Mouse (Mus musculus) limb, embryonic 11.5 days (tissue): Measurements from ENCODE around the gene Crabp1. TPM values are rescaled to one million over a fixed set of nuclear protein-coding genes. Genes with fewer than 3 reads are reported as not detected.

Experiments
- ATAC-seq: fragments of 200-750 bp; cut with Nextera tagmentation; 2 replicates; pipeline ENCODE4 v1.8.0; 2017; ENCODE audit warnings: low read depth; ENCODE audit not compliant: insufficient number of reproducible peaks, low FRiP score, low TSS enrichment
- DNase-seq: peaks from one replicate; pipeline ENCODE4 v3.0.0-alpha.2; 2015; ENCODE audit warnings: low spot score
- H3K27ac ChIP-seq: fragments of 300-500 bp; sonication (generic); replicated peaks from 2 replicates; pipeline ENCODE4 v1.5.1; 2014; ENCODE audit warnings: low read depth, mild to moderate bottlenecking, low read length
- H3K27me3 ChIP-seq: fragments of 300-500 bp; sonication (generic); 2 replicates; pipeline ENCODE4 v1.6.1; 2014; ENCODE audit warnings: mild to moderate bottlenecking, low read length, mixed read lengths; ENCODE audit not compliant: control insufficient read depth, insufficient read depth
- H3K36me3 ChIP-seq: fragments of 300-500 bp; sonication (generic); 2 replicates; pipeline ENCODE4 v1.6.1; 2014; ENCODE audit warnings: mild to moderate bottlenecking, low read length, moderate library complexity, mixed read lengths; ENCODE audit not compliant: control insufficient read depth, insufficient read depth
- H3K4me1 ChIP-seq: fragments of 300-500 bp; sonication (generic); 2 replicates; pipeline ENCODE4 v1.6.1; 2014; ENCODE audit warnings: low read length, mixed read lengths; ENCODE audit not compliant: control insufficient read depth, insufficient read depth
- H3K4me2 ChIP-seq: fragments of 300-500 bp; sonication (generic); 2 replicates; pipeline ENCODE4 v1.6.1; 2014; ENCODE audit warnings: low read depth, mild to moderate bottlenecking, moderate library complexity; ENCODE audit not compliant: severe bottlenecking
- H3K4me3 ChIP-seq: fragments of 300-500 bp; sonication (generic); 2 replicates; pipeline ENCODE4 v1.5.1; 2014; ENCODE audit warnings: low read depth, low read length
- H3K9ac ChIP-seq: fragments of 300-500 bp; sonication (generic); 2 replicates; pipeline ENCODE4 v1.6.1; 2014; ENCODE audit warnings: mild to moderate bottlenecking, low read length
- H3K9me3 ChIP-seq: fragments of 300-500 bp; sonication (generic); 2 replicates; pipeline ENCODE4 v1.6.1; 2016; ENCODE audit warnings: low read length; ENCODE audit not compliant: control insufficient read depth
- WGBS: fragments of 180-500 bp; shearing (Covaris S2); extraction: QIAGEN DNeasy Blood & Tissue Kit; methylation state at CpG from one replicate; pipeline ENCODE4 v1.1.7; 2014; 5-methylcytosine and 5-hydroxymethylcytosine counted together
- polyA plus RNA-seq: library from polyadenylated mRNA; unstranded; fragments of >200 nt; fragmentation: Nextera tagmentation; extraction: Ambion mirVana; gene quantifications from 2 replicates; pipeline ENCODE4 v1.2.1, GENCODE M21; 2014

The Crabp1 gene
- polyA plus RNA-seq, 1 experiment from 2014 or later: 359 TPM

DNA sequence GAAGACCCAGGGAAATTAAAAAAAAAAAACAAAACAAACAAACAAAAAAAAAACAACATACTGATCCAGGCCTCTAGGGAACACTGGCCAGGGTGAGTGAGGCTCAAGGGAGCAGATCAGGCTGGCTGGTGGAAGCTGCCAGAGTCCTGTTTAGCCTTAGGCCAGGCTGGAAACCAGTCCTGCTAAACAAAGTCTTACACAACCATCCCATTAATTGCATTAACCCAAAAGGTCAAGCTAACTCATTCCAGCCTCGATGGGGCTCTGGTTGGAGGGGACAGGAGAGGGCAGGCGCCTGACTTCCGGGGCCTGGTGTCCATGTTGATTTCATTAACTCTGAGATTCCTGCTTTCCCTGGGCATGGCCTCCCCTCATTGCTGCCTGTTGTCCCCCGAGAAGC is 43.2 kb downstream of the Crabp1 start:
- WGBS: 10% methylated on average over 4 of the region's 4 CpGs
- no peak overlapping the region for H3K27ac ChIP-seq
- H3K9me3 ChIP-seq: no peaks in the 10 kb centered on the region
- no peak for ATAC-seq
- H3K27me3 ChIP-seq: no peaks in the 10 kb centered on the region
- no peak for DNase-seq
- H3K9ac ChIP-seq: no peak overlapping the region
- H3K4me1 ChIP-seq: peaks cover 17% of the 10 kb centered on the region
- no peak overlapping the region for H3K4me2 ChIP-seq
- no peaks in the 10 kb centered on the region for H3K36me3 ChIP-seq
- H3K4me3 ChIP-seq: no peak overlapping the region

DNA sequence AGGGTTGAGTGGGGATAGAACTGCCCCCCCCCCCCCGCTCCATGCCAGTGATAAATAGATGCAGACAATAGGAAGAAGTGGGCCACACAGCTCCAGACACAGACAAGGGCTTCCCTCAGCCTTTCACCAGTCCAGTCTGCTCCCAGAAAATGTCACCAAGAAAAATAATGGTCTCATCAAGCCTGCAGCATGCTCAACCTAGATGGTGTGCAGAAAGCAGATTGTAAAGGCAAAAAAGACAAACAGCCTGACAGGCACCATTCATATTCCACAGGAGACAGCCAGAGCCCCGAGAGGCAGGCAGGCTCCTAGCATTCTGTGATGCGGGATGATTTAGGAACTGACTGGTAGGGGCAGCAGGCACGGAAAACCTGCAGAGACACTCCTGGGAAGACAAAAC is 45.4 kb downstream of the Crabp1 start:
- H3K27me3 ChIP-seq: no peaks in the 10 kb centered on the region
- no peak overlapping the region for H3K27ac ChIP-seq
- ATAC-seq (peak; percentile 38; the same call in 1 of the 2 replicates), DNase-seq (no peak)
- no peaks in the 10 kb centered on the region for H3K36me3 ChIP-seq
- peaks cover 6% of the 10 kb centered on the region; the same call in 1 of the 2 replicates for H3K4me1 ChIP-seq
- H3K4me3 ChIP-seq: no peak overlapping the region
- H3K9me3 ChIP-seq: no peaks in the 10 kb centered on the region
- no peak overlapping the region for H3K9ac ChIP-seq
- 19% methylated on average over 4 of the region's 4 CpGs for whole genome bisulfite sequencing
- no peak overlapping the region for H3K4me2 ChIP-seq

DNA sequence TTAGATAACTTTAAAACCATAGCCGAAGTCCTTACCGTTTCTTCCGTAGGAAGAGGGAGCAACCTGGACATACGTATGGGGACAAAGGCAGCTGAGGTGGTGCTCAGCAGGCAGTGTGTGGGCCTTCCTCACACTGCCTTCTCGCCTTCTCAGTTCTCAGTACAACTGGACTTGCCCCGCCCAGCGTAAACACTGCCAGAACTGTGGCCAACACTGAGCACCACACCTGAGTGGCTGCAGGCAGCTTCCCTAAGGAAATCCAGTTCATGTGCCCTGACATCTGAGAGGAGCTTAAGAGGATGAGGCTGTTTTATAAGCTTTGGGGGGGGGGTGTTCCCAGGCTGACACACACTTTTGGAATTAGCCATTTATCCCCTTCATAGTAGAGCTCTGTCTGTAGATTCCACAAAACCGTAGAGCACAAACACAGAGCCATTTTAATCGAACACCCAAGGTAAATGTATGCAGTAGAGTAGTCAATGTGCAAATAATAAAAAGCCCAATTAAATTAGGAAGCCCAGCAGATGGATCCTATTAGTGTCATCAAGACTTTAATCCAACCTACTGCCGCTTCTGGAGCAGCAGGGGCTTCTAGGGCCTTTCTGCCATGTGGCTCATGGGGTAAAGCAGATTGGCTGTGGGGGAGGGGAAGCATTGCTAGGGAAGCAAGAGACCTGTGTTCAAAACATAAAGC is 52.1 kb downstream of the Crabp1 start:
- DNase-seq (peak; percentile 75), ATAC-seq (peak; percentile 36; the same call in 1 of the 2 replicates)
- Histone ChIP-seq H3K4me3 (no peak overlapping the region), H3K4me1 (peaks cover 17% of the 10 kb centered on the region), H3K36me3 (no peaks in the 10 kb centered on the region), H3K27me3 (no peaks in the 10 kb centered on the region), H3K4me2 (no peak overlapping the region), H3K9ac (no peak overlapping the region), H3K9me3 (no peaks in the 10 kb centered on the region), H3K27ac (peak overlapping the region; percentile 57)
- WGBS: 28% methylated on average over 10 of the region's 10 CpGs

DNA sequence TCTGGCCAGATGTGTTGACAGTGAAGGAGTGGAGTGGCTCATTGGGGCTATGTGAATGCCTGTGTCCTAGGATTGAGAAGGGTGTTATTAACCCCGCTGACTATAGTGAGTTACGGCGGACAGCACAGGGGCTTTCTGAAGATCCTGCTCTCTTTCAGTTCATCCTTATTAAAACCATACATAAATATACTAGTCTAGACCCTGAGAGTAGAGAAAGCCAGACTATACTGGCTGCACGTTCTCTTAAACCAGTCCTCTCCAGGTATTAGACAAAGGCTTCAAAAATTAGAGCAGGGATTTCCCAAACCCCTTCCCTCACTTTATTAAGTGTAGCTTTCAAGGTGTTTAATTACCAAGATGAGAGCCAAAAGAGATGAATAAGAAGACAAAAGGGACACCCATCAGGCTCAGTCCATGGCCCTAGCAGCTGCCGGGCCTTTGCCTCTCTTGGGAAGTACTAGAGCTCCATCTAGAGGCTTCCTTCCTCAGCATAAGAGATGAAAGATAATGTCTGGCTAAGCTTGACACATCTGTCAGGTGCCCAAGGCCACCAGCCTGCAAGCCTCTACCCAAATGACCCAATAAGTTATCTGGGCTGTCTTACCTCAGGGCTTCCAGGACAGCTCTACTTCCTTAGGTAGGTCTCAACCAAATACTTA is 57.0 kb downstream of the Crabp1 start:
- Histone ChIP-seq H3K27ac (no peak overlapping the region), H3K4me2 (no peak overlapping the region), H3K4me1 (peaks cover 12% of the 10 kb centered on the region), H3K9ac (no peak overlapping the region), H3K36me3 (no peaks in the 10 kb centered on the region), H3K9me3 (no peaks in the 10 kb centered on the region), H3K4me3 (no peak overlapping the region), H3K27me3 (no peaks in the 10 kb centered on the region)
- peak; percentile 42; the same call in 1 of the 2 replicates for ATAC-seq
- DNase-seq: peak; percentile 67
- 41% methylated on average over 5 of the region's 5 CpGs for WGBS

Other genes starting within 250 kb of the Crabp1 start
- gene Sh2d7, start 225.8 kb upstream of the Crabp1 start, polyA plus RNA-seq: not detected in 2 replicates
- gene Cib2, start 204.5 kb upstream of the Crabp1 start, polyA plus RNA-seq: 15.4 and 16.3 TPM in 2 replicates
- 120 and 125 TPM in 2 replicates for gene Idh3a, start 178.4 kb upstream of the Crabp1 start, polyA plus RNA-seq
- 0.32 and 0.58 TPM in 2 replicates for gene Acsbg1, start 102.9 kb upstream of the Crabp1 start, polyA plus RNA-seq
- gene Dnaja4, start 65.9 kb upstream of the Crabp1 start, polyA plus RNA-seq: 3.1 and 3.6 TPM in 2 replicates
- gene Wdr61, start 30.2 kb upstream of the Crabp1 start, polyA plus RNA-seq: 182 and 185 TPM in 2 replicates
- 57.3 and 57.6 TPM in 2 replicates for gene Ireb2, start 99.0 kb downstream of the Crabp1 start, polyA plus RNA-seq
- 4.6 and 5.3 TPM in 2 replicates for gene Hykk, start 152.5 kb downstream of the Crabp1 start, polyA plus RNA-seq
- 332 and 341 TPM in 2 replicates for gene Psma4, start 186.0 kb downstream of the Crabp1 start, polyA plus RNA-seq
- 1.1 TPM in 2 replicates for gene AY074887, start 186.2 kb downstream of the Crabp1 start, polyA plus RNA-seq
- gene Chrna5, start 216.1 kb downstream of the Crabp1 start, polyA plus RNA-seq: 0.21 and 0.45 TPM in 2 replicates